Mouse (Mus musculus) testis, adult 2 months (tissue): Measurements from ENCODE around the gene Lce3f. TPM values are rescaled to one million over a fixed set of nuclear protein-coding genes. Genes with fewer than 3 reads are reported as not detected.
A peak's percentile ranks its signal among the peaks of the same experiment; 100 is the strongest.

Experiments
- H3K27ac ChIP-seq: fragments of 200-500 bp; 2 replicates; pipeline ENCODE4 v1.5.1; 2012; ENCODE audit warnings: low read depth, low read length; ENCODE audit not compliant: control insufficient read depth, insufficient read depth
- H3K27me3 ChIP-seq: fragments of 200-500 bp; 2 replicates; pipeline ENCODE4 v1.6.1; 2012; ENCODE audit warnings: mild to moderate bottlenecking, low read length, moderate library complexity; ENCODE audit not compliant: control insufficient read depth, insufficient read depth
- H3K36me3 ChIP-seq: fragments of 200-500 bp; 2 replicates; pipeline ENCODE4 v1.6.1; 2012; ENCODE audit warnings: mild to moderate bottlenecking, low read length; ENCODE audit not compliant: control insufficient read depth, insufficient read depth
- H3K4me1 ChIP-seq: fragments of 200-500 bp; 2 replicates; pipeline ENCODE4 v1.6.1; 2012; ENCODE audit warnings: low read length; ENCODE audit not compliant: control insufficient read depth, insufficient read depth
- H3K4me3 ChIP-seq: fragments of 200-500 bp; 2 replicates; pipeline ENCODE4 v1.5.1; 2012; ENCODE audit warnings: low read depth, mild to moderate bottlenecking, low read length, moderate library complexity, mixed read lengths; ENCODE audit not compliant: control insufficient read depth
- CTCF ChIP-seq: fragments of 200-500 bp; IDR thresholded peaks from 2 replicates; pipeline ENCODE4 v1.5.1; 2012; ENCODE audit warnings: low read depth, mild to moderate bottlenecking, inconsistent platforms, low read length, moderate library complexity; ENCODE audit not compliant: control insufficient read depth, insufficient read depth, insufficient replicate concordance
- POLR2A ChIP-seq: fragments of 200-500 bp; IDR thresholded peaks from 2 replicates; pipeline ENCODE4 v1.6.1; 2012; ENCODE audit warnings: low read depth, mild to moderate bottlenecking, inconsistent platforms, low read length, moderate library complexity; ENCODE audit not compliant: control insufficient read depth
- polyA plus RNA-seq: library from polyadenylated mRNA; depleted of rRNA; stranded (reverse); fragments of >200 nt; gene quantifications from 2 replicates; pipeline ENCODE4 v1.2.3, GENCODE M21; 2012; rRNA removed

Gene Lce3f
- polyA plus RNA-seq: not detected in 2 replicates

- Histone ChIP-seq H3K27ac (no peak within 1 kb of the TSS), H3K4me1 (no peaks in the 10 kb centered on the region)
- TF ChIP-seq POLR2A: no peak
- no peak for TF ChIP-seq CTCF
Measured at GRCm38 (mm10) chr3:92991926-92992325, at the start of gene Lce3f. Lce3f (plus strand) TSS chr3:92992226.

GRCm38 (mm10) chr3:92944186-92944585 lies 47.8 kb upstream of the Lce3f start, which contains the start of gene Lce3c:
Lce3c (plus strand) TSS chr3:92944486.
- Histone ChIP-seq H3K4me1 (no peaks in the 10 kb centered on the region), H3K4me3 (no peak within 1 kb of the TSS), H3K27me3 (no peaks in the 10 kb centered on the region), H3K27ac (no peak within 1 kb of the TSS), H3K36me3 (no peaks in the 10 kb centered on the region)
- TF ChIP-seq CTCF (no peak), POLR2A (no peak)

More at GRCm38 (mm10) chr3:92991926-92992325, at the start of gene Lce3f:
- Histone ChIP-seq H3K27me3 (no peaks in the 10 kb centered on the region), H3K4me3 (no peak within 1 kb of the TSS), H3K36me3 (no peaks in the 10 kb centered on the region)

GRCm38 (mm10) chr3:92957090-92957489 lies 34.9 kb upstream of the Lce3f start, which contains the start of gene Lce3d:
Lce3d (plus strand) TSS chr3:92957390.
- H3K36me3 ChIP-seq: no peaks in the 10 kb centered on the region
- no peak within 1 kb of the TSS for H3K27ac ChIP-seq
- H3K27me3 ChIP-seq: no peaks in the 10 kb centered on the region
- H3K4me1 ChIP-seq: no peaks in the 10 kb centered on the region
- H3K4me3 ChIP-seq: no peak within 1 kb of the TSS
- TF ChIP-seq POLR2A (no peak), CTCF (no peak)

- TF ChIP-seq CTCF (no peak), POLR2A (no peak)
- no peaks in the 10 kb centered on the region for H3K27me3 ChIP-seq
- no peak within 1 kb of the TSS for H3K4me3 ChIP-seq
- no peaks in the 10 kb centered on the region for H3K4me1 ChIP-seq
- H3K27ac ChIP-seq: no peak within 1 kb of the TSS
- no peaks in the 10 kb centered on the region for H3K36me3 ChIP-seq
Measured at GRCm38 (mm10) chr3:92966761-92967160, 25.3 kb upstream of the Lce3f start, which contains the start of gene Lce3e. Lce3e (plus strand) TSS chr3:92967061.

GRCm38 (mm10) chr3:92978484-92978883 lies 13.5 kb upstream of the Lce3f start:
- H3K27ac ChIP-seq: no peak overlapping the region
- H3K4me1 ChIP-seq: no peaks in the 10 kb centered on the region
- no peak overlapping the region for H3K4me3 ChIP-seq
- H3K27me3 ChIP-seq: no peaks in the 10 kb centered on the region
- H3K36me3 ChIP-seq: no peaks in the 10 kb centered on the region
- TF ChIP-seq CTCF (no peak), POLR2A (no peak)

- Histone ChIP-seq H3K4me3 (no peak overlapping the region), H3K27me3 (no peaks in the 10 kb centered on the region), H3K27ac (no peak overlapping the region), H3K36me3 (no peaks in the 10 kb centered on the region), H3K4me1 (no peaks in the 10 kb centered on the region)
- TF ChIP-seq POLR2A: no peak
- peak; percentile 88 for TF ChIP-seq CTCF
Measured at GRCm38 (mm10) chr3:92998691-92999090, 6.7 kb downstream of the Lce3f start.

GRCm38 (mm10) chr3:93000621-93001020 lies 8.6 kb downstream of the Lce3f start:
- H3K36me3 ChIP-seq: no peaks in the 10 kb centered on the region
- H3K27me3 ChIP-seq: no peaks in the 10 kb centered on the region
- H3K27ac ChIP-seq: no peak overlapping the region
- no peaks in the 10 kb centered on the region for H3K4me1 ChIP-seq
- TF ChIP-seq CTCF: no peak
- TF ChIP-seq POLR2A: no peak
- no peak overlapping the region for H3K4me3 ChIP-seq
